Mouse (Mus musculus) liver, adult 2 months (tissue): ENCODE measurements around the gene Schip1.

Experiments used
- CTCF ChIP-seq: fragments of 200-500 bp; IDR thresholded peaks from 2 replicates; pipeline ENCODE4 v1.5.1; 2011; ENCODE audit warnings: low read depth, low read length, control low read depth
- POLR2A ChIP-seq: fragments of 200-500 bp; IDR thresholded peaks from 2 replicates; pipeline ENCODE4 v1.6.1; 2011; ENCODE audit warnings: low read length, control low read depth; ENCODE audit not compliant: insufficient read depth; ENCODE audit errors: extremely low read depth

DNA sequence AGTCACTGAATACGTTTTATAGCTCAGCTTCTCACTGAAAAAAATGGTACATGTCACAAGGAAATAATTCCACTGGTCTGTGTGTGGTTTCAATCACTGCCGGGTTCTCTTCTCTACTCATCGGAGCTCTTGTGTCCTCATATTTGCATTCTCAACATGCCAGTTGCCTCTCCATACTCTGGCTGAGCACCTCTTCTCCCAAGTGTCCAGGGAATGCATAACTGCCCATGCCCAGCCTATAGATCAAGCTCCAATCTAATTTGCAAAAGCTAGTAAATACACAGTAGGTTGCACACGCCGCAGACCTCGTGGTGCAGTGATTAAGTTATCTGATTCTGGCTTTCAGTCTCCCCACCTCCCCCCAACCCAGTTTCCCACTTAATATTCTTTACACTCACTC, 261.0 kb downstream of the Schip1 start:
- TF ChIP-seq POLR2A (no peak), CTCF (no peak)
